Mouse (Mus musculus) gastrocnemius, postnatal 36 days (tissue): ENCODE measurements around the gene Ubxn2a. TPM values are rescaled to one million over a fixed set of nuclear protein-coding genes. Genes with fewer than 3 reads are reported as not detected.

ENCODE experiments used
- DNase-seq, 2 experiments: peaks; one replicate each; pipeline ENCODE4 v3.0.0; 2022
- intact Hi-C: fragments of 180-260 bp; cut with DNase I; formaldehyde crosslinking; loops from one replicate; pipeline ENCODE4 v1.15.1; 2025
- total RNA-seq, 2 experiments: library from RNA; stranded (reverse); gene quantifications; 2 replicates each; pipeline ENCODE4 v1.2.3; 2021

Ubxn2a gene
- total RNA-seq, 2 experiments from 2014 or later, result 91.8 to 112 TPM

GRCm38 (mm10) chr12:4842890-4843597, 64.5 kb downstream of the Ubxn2a start, which contains the start of gene Wdcp:
TSS of gene Wdcp (plus strand) at chr12:4843303.
- intact Hi-C loops, result no loop called here
- DNase-seq, result peak; percentile 80 to 83

GRCm38 (mm10) chr12:4842456-4842855, 65.0 kb downstream of the Ubxn2a start:
- DNase-seq, result no peak
- intact Hi-C loops, result no loop called here

- DNase-seq, result peak; percentile 26 to 32
- intact Hi-C loops, result loop anchor here (2.0 kb wide), 1 partner anchor 25 kb away; the partner anchor contains the start of gene Sf3b6
Measured at GRCm38 (mm10) chr12:4841392-4841887, 66.1 kb downstream of the Ubxn2a start, which contains the start of gene Fkbp1b. TSS of gene Fkbp1b (minus strand) at chr12:4841591.

- intact Hi-C loops, result loop anchor here (2.0 kb wide), 1 partner anchor 24 kb away; the partner anchor contains the start of gene Sf3b6
Measured at GRCm38 (mm10) chr12:4840741-4841140, 66.8 kb downstream of the Ubxn2a start.

GRCm38 (mm10) chr12:4840010-4840409, 67.5 kb downstream of the Ubxn2a start:
- intact Hi-C loops, result loop anchor here (2.0 kb wide), 1 partner anchor 23 kb away; the partner anchor contains the start of gene Sf3b6
- DNase-seq, result no peak

More at GRCm38 (mm10) chr12:4840741-4841140, 66.8 kb downstream of the Ubxn2a start:
- no peak for DNase-seq

- intact Hi-C loops, result no loop called here
- no peak for DNase-seq
Measured at GRCm38 (mm10) chr12:4836959-4837358, 70.5 kb downstream of the Ubxn2a start.

Other genes starting within 250 kb of the Ubxn2a start
- gene Fam228a, start 169.3 kb downstream of the Ubxn2a start, total RNA-seq, result not detected
- 1 to 10 TPM; 1.4 to 1.5 TPM for gene Pfn4, start 138.7 kb downstream of the Ubxn2a start, total RNA-seq
- gene Fam228b, start 138.4 kb downstream of the Ubxn2a start, total RNA-seq, result 1 to 10 TPM; 3.8 to 5.5 TPM
- 10 to 100 TPM; 24.8 to 31.4 TPM for gene Sf3b6, start 90.2 kb downstream of the Ubxn2a start, total RNA-seq
- 1 to 10 TPM; 1.0 to 1.2 TPM for gene Fkbp1b, start 66.1 kb downstream of the Ubxn2a start, total RNA-seq
- 1 to 10 TPM; 3.9 to 4.4 TPM for gene Wdcp, start 64.4 kb downstream of the Ubxn2a start, total RNA-seq
- under 1 TPM; 0.57 to 0.61 TPM for gene Mfsd2b, start 33.3 kb downstream of the Ubxn2a start, total RNA-seq
- 10 to 100 TPM; 13.4 to 16.0 TPM for gene Atad2b, start 9.6 kb upstream of the Ubxn2a start, total RNA-seq